Mouse (Mus musculus): Measurements from ENCODE around the gene Ezh1.

Gene Ezh1

GRCm38 (mm10) chr11:101246702-101247012 is 20.4 kb upstream of the Ezh1 start:
- DNase-seq (ENCODE audit: low spot score) = no peak

- peak; percentile 44 for DNase-seq (ENCODE audit: low spot score)
Measured at GRCm38 (mm10) chr11:101245855-101246701, 19.8 kb upstream of the Ezh1 start, which contains the start of gene Ramp2. TSS of gene Ramp2 (plus strand) at chr11:101246028.

GRCm38 (mm10) chr11:101245071-101245470 is 18.8 kb upstream of the Ezh1 start:
- DNase-seq (ENCODE audit: low spot score) = no peak

GRCm38 (mm10) chr11:101238071-101238647 is 11.9 kb upstream of the Ezh1 start:
- DNase-seq (ENCODE audit: low spot score) = no peak

- DNase-seq (ENCODE audit: low spot score) = no peak
Measured at GRCm38 (mm10) chr11:101236782-101237181, 10.5 kb upstream of the Ezh1 start.

- DNase-seq (ENCODE audit: low spot score) = no peak
Measured at GRCm38 (mm10) chr11:101235429-101235828, 9.2 kb upstream of the Ezh1 start.

- no peak for DNase-seq (ENCODE audit: low spot score)
Measured at GRCm38 (mm10) chr11:101234124-101234523, 7.9 kb upstream of the Ezh1 start.

- no peak for DNase-seq (ENCODE audit: low spot score)
Measured at GRCm38 (mm10) chr11:101233240-101233639, 7.0 kb upstream of the Ezh1 start.

- DNase-seq (ENCODE audit: low spot score) = no peak
Measured at GRCm38 (mm10) chr11:101232010-101232839, 6.0 kb upstream of the Ezh1 start.

GRCm38 (mm10) chr11:101230991-101231871 is 5.0 kb upstream of the Ezh1 start:
- DNase-seq (ENCODE audit: low spot score) = no peak

- DNase-seq (ENCODE audit: low spot score) = no peak
Measured at GRCm38 (mm10) chr11:101230526-101230925, 4.3 kb upstream of the Ezh1 start.

GRCm38 (mm10) chr11:101230061-101230511 is 3.8 kb upstream of the Ezh1 start:
- no peak for DNase-seq (ENCODE audit: low spot score)

- no peak for DNase-seq (ENCODE audit: low spot score)
Measured at GRCm38 (mm10) chr11:101229361-101229900, 3.2 kb upstream of the Ezh1 start.

- DNase-seq (ENCODE audit: low spot score) = no peak
Measured at GRCm38 (mm10) chr11:101225331-101226064, 765 bp downstream of the Ezh1 start.

GRCm38 (mm10) chr11:101224337-101224736 is 1.9 kb downstream of the Ezh1 start:
- DNase-seq (ENCODE audit: low spot score) = no peak

- no peak for DNase-seq (ENCODE audit: low spot score)
Measured at GRCm38 (mm10) chr11:101221306-101221986, 4.8 kb downstream of the Ezh1 start.

- DNase-seq (ENCODE audit: low spot score) = no peak
Measured at GRCm38 (mm10) chr11:101220853-101221252, 5.4 kb downstream of the Ezh1 start.

GRCm38 (mm10) chr11:101218436-101219055 is 7.7 kb downstream of the Ezh1 start:
- no peak for DNase-seq (ENCODE audit: low spot score)

- DNase-seq (ENCODE audit: low spot score) = no peak
Measured at GRCm38 (mm10) chr11:101216936-101217335, 9.3 kb downstream of the Ezh1 start.

- peak; percentile 28 for DNase-seq (ENCODE audit: low spot score)
Measured at GRCm38 (mm10) chr11:101211970-101212369, 14.3 kb downstream of the Ezh1 start.

All from urinary bladder, postnatal 25 days (tissue).